Mouse (Mus musculus) ZHBTc4 (cell line): Measurements from ENCODE around the gene 4930451I11Rik.
A peak's percentile ranks its signal among the peaks of the same experiment; 100 is the strongest.

Source experiments
- DNase-seq: peaks from one replicate; pipeline ENCODE4 v3.0.0-alpha.2; 2011; ENCODE audit warnings: low read depth, low spot score

The 4930451I11Rik gene

DNA sequence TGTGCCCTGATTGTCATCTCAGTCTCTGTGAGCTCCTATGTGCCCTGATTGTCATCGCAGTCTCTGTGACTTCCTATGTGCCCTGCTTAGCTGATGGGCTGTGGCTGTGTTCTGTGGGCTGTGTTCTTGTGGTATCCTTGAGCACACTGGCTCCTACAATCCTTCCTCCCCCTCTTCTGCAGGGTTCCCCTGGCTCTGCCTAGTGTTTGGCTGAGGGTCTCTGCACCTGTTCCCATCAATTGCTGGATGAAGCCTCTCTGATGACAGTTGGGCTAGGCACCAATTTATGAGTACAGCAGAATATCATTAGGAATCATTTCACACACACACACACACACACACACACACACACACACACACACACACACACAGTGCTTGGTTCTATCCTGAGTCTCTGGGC, 1.9 kb upstream of the 4930451I11Rik start:
- no peak for DNase-seq

DNA sequence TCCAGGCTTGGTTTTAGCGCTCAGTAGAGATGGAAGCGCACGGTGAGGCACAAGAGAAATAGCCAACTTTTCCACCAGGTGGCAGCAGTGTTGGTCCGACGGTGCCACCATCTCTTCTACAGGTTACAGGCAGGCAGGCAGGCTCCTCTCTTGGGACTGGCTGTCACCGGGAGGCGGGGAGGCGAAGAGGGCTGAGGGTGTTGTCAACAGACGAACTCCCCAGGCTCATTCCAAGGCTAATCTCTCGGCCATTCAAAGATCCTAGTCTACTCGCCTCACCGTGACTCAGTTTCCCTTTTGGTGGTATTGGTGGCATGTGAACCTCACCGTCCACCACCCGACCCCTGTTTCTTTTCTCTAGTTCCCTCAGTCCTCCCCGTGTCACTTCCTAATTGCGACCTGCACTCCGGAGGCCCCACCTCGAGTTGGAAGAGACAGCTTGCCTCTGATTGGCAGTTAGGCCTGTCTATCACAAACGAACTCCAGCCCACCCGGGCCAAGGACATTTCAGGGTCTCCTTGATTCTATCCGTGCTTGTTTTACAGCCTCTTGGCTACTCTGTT, 678 bp upstream of the 4930451I11Rik start:
- DNase-seq: peak; percentile 97

DNA sequence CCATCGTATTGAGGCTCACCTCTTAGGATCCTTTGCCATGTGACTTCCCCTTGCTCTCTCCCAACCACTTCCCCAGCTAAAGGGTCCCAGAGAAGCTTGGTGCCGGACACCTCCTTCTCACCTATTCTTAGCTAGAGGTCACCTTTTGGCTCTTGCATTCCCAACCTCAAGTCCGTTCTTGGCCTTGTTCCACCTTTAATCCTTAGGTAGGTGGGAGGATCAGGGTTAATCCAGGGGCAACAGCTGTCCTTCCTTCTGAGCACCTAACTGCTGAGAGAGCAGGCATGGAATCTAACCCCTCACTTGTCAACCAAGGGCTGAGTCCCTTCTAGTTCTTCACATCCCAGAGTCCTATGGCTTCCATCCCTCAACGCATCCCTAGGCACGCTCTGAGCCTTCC, 5.5 kb downstream of the 4930451I11Rik start:
- DNase-seq: no peak

DNA sequence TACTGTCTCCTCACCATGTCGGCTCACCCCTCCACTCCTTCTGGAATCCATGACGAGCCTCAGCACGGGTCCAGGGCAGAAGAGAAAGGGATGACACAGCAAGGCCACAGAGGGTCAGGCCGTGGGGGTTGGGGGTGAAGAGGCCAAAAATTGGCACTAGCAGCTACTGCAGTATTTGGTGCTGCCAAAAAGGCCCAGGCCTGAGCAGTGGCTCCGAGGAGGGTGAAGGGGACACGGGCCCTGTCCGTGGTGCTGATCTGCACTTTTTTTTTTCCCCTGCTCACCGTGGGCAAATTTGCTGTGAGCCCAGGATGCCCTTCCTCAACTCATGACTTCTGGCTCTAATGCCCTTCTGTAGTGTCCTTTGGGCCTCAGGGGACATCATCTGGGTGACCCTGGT, 6.0 kb downstream of the 4930451I11Rik start:
- no peak for DNase-seq

DNA sequence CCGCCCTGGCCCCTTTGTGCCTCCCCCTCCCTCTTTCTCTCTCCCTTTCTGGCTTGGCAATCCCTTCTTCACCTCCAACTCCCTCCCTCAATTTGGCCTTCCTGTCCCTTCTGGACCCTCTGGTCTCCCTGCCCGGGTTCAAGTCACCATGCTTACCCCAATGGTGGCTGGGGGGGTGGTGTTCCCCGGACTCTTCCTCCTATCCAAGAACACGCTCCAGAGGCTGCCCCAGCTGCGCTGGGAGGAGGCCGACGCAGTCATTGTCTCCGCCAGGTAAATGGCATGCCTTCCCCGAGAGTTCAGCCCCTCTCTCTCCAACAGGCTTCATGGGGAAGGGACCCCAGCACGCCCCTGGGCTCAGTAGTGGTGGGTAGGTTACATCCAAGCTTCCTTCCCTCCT, 7.5 kb downstream of the 4930451I11Rik start:
- DNase-seq: no peak

DNA sequence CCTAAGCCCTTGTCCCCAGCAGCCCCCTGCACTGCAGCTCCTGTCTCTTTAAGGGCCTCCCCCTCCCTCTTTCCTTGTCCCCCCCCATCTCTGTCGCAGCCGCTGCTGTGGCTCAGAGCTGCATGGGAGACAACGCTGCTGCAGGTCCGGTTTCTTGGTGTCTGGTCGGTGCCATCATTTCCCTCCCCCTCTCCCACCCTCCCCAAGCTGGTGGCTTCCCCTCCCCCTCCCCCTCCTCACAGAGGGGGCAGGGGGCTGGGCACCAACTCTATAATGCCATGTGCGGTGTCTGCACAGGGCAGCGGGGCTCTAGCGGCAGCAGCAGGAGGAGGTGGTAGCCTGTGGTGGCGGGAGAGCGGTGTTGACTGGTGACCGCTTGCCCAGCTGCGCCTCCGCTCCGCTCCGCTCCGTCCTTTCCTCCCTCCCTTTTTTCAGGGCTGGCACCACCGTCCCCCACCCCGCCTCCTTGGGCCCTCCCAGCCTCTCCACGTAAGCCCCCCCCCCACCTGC, 8.2 kb downstream of the 4930451I11Rik start:
- DNase-seq: no peak

DNA sequence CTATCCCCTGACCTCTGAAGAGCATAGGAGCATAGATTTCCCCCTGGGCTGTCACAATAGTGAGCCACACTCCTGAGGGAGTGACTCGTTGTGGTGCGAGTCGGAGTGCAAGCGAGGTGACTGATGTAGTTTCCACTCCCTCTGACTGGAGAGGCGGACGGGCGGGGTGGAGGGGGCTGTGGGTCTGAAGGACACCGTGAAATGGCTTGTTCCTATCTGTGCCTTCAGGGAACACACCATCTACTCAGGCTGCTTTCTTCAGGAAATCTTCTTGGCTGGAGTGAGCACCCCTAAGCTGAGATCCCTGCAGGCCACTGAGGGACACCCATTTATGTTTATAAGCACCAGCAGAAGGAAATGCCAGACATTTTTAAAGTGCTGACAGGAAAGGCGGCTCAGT, 8.7 kb downstream of the 4930451I11Rik start:
- DNase-seq: no peak

DNA sequence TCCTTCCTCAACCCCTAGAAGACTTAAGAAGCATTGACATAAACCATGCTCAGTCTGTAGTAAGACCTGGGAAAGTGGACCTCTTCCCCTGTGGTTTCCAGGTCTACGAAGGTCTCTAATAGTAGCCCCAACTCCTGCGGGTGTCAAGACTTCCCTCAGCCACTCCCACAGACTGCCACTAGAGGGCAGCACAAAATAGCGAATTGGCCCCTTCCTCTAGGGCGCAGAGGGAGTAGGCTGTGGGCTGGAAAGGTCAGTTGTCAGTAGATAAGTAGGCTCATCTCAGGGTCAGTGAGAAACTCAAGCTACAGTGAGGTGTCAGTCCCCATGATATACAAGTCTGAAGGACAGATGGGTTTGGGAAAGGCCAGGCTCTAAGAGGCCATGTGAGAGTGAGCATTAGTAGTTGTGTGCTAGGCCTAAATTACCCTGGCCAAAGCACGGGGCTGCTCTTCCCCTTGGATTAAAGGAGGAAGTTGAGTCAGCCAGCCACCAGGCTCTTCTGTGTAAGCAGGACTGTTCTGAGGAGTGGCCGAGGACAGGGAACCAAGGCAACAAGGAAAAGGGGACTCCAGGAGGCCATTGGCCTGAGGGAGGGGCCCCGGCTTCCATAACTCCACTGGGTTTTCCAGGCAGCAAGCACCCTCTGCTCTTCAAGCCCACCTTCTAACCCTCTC, 9.5 kb downstream of the 4930451I11Rik start:
- peak; percentile 86 for DNase-seq

DNA sequence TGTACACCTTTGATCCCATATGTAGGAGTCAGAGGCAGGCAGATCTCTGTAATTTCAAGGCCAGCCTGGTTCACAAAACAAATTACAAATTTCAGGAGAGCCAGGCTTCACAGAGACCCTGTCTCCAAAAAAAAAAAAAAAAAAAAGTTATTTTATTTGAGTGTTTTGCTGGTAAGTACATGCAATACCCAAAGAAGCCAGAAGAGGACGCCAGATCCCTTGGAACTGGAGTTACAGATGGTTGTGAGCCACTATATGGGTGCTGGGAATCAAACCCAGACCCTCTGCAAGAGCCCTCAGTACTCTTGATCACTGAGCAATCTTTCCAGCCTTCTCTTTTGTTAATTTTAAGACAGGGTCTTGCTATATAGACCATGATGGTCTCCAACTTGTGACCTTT, 12.6 kb downstream of the 4930451I11Rik start:
- DNase-seq: no peak

DNA sequence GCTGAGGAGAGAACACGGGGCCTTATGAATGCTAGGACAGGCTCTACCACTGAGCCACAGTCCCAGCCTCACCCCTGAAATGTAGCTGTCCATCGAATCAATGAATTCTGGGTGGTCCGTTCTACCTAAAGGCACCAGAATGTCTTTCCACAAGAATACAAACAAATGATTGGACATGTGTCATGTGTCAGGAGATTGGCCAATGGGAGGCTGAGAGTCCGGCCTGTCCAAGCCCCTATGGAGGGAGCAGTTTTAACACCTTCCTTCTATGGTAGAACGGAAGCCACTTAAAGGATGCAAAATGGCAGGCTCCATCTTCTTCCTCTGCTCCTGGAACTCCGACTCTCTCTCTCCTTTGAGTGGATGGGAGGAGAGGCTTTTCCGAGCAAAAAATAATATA, 13.8 kb downstream of the 4930451I11Rik start:
- DNase-seq: peak; percentile 59

DNA sequence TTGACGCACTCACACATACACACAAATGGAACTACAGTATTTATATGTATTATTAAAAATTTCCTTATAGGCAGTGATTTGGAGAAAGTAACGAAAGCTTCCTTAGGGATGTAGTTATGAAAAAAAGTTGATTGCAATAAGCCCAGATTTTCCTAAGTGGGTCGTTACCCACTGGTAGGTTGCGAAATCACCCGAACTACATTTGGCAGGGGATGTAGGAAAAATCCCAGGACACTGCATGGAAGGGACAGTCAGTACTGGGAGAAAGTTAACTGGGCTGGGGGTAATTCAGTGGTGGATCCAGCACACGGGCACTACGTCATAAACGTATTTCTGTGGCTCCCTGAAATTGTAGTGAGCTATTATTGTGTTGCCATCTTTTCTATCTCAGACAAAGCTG, 14.9 kb downstream of the 4930451I11Rik start:
- no peak for DNase-seq

DNA sequence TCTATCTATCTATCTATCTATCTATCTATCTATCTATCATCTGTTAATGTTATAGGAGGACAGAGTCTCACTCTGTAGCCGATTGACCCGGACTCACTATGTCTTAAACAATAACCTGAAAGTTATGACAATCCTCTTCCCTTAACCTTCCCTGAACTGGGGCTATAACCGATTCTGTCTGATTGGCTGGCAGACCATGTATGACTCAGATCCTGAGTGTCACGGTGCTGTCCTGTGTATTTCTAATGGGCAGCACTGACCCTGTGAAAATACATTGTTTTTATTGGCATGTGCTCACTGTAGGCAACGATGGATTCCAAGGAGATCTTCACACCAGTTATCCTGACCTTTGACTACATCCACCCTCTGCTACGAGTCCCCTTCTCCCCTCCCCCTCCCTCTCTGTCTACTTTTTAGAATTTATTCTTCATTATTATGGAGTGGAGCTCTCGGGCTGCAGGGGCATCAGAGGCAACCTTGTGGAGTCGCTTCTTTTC, 15.7 kb downstream of the 4930451I11Rik start:
- no peak for DNase-seq

DNA sequence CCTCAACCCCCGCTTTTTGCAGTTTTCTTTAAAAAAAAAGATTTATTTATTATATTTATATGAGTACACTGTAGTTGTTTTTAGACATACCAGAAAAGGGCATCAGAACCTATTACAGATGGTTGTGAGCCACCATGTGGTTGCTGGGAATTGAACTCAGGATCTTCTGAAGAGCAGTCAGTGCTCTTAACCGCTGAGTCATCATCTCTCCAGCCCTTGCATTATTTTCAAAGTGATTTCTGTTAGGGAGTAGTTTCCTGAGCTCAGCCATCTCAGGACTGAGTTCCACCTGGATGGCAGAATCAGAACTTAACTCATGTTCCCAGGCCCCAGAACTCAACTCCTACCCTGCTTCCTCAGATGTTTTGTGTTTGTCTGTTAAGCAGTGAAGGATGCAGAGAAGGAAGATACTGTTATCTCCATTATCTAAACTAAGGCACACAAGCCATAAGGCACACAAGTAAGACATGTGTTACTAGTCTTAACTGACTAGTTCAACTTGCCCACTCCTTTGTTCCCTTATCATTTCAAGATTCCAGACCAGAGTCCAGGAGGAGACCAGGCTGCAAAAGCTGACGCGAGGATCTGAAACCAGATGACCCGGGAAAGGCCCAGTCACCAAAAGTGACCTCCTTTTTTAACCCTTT, 21.6 kb downstream of the 4930451I11Rik start:
- no peak for DNase-seq

DNA sequence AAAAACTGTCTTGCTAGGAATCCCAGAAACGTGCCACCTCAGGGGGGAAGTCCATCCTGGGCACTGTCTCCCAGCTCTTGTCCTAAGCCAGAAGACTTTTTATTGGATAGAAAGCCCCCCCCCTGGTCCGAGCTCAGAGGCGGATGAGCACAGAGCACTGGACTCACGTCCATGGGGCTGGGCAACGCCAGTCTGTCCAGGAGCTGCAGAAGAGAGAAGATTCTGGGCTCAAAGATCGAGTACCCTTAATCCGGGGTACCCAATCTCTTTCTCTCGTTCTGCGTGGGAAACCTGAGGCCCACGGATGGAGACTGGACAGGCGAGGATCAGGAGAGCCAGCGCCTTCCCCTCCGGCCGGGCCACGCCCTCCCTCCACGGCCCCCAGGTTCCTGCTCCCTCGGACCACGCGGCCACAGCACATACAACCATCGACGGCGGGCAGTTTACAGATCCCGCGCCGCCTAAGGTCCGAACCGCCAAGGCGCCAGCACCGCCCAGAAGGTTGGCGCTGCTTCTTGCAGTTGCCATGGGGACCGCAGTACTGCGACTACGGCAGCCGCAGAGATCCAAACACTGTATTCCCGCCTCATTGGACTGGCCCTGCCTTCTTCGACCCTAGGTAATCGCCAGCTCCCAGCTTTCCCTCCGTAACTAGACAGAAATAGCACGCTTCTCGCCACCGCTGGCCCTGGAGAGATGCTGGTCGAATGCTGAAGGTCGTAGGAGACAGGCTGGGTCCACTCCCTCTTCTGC, 22.6 kb downstream of the 4930451I11Rik start:
- DNase-seq: peak; percentile 94

DNA sequence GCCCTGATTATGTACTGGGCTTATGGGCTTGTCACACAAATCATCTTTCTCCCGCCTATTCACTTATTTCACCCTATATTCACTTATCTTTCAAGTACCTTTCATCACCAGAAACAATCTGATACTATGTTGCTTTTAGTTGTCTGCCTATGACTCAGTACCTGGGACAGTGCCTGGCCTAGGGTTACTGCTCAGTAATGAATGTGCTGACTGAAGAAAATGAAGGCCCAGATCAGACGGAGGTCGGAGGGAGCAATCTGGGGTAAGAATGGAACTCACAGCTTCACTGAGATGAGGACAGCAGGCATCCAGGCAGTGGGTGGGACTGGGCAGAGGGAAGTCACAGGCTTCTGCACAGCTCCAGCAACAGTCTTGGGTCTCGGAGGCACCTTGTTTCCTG, 24.0 kb downstream of the 4930451I11Rik start:
- DNase-seq: no peak

DNA sequence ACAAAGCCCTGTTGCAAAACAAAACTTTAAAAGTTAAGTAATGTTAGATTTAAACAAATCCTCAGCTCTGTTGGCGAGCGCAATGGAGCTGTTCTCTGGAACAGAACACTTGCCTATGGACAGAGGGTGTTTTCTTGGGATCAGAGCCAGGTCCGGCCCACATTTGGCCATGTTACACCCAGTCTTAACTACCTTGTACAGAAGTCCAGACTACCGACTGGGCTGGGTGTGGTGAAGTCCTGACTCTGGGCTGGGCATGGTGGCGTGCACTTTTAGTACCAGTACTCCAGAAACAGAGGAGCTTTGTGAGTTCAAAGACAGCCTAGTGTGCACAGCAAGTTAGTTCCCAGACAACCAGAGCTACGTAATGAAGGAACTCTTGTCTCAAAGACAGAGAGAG, 24.5 kb downstream of the 4930451I11Rik start:
- no peak for DNase-seq

DNA sequence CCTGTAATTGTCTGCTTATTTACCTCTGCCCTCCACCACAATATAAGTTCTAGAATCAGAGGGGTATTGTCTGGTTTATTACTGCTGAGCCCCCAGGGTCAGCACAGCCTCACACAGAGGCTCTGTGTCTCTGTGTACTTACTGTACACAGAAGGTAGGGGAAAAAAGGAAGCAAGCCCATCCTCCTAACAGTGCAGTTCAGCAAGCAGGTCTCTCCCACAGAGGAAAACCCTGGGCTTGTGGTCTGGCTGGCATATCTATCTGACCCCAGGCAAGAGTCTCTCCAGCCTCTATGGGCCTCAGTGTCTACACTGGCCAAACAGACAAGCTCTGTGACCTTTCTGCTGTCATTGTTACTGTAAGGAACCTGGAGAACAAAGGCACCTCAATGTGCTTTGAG, 27.7 kb downstream of the 4930451I11Rik start:
- no peak for DNase-seq

DNA sequence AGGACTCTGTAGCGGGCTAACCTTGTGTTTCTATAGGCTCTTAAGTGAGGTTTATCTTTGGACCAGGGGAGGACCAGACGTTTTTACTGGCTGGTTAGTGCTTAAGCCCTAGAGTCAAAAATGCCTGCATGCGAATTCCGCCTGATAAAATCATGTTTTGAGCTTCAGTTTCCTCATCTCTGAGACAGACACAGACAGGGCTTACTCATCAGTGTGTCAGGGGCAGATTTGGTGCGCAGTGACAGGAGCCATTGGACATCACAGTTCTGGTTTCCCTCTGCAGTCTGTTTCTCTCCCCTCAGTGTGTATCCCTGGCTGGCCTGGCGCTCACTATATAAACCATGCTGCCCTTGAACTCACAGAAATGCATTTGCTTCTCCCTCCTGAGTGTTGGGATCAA, 28.3 kb downstream of the 4930451I11Rik start:
- no peak for DNase-seq

DNA sequence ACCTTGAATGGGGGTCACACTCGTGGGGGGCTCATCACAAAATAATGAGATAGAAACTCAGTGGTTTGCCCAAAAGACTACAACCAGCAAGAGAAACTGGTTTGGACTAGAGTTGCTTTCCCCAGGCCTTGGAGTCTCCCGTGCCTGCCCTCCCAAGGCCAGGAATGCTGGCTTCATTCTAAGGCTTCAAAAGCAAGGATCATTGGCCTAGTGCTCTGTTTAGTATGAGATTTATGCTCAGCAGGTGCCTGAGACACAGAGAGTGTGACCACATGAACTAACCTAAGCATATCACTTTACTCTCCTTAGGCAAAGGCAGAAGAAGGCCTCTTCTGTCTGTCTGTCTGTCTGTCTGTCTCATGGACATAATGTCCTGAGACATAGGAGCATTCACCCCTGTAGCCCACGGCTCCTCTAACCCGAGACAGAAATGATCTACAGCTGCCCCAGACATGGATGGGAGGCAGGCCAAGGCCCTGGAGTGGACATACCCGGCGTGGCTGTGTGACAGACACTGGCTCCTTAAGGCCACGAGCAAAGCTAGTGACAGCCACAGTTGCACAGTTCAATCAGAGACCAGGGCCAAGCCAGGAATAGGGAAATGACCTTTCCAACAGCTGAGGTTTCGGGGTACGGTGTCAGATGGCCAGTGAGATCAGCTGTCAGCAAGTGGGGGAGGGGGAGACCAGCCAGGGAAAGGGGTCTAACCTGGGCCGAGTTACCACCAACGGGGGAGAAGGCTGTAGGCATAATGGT, 29.1 kb downstream of the 4930451I11Rik start:
- no peak for DNase-seq

DNA sequence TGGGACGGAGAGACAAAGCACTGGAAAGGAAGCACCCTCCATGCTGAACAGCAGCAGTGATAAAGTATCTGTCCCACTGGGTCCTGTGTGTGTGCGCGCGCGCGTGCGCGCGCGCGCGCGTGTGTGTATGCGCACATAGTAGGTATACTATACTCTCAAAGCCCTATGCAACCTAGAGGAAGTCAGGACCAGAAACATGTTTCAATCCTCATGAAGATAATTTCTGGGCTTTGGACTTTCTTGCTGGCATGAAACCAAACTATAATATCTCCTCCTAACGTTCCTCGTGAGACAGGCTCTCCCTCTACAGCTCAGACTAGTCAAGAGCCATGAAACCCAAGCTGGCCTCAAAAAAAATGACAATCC, 30.4 kb downstream of the 4930451I11Rik start:
- no peak for DNase-seq

DNA sequence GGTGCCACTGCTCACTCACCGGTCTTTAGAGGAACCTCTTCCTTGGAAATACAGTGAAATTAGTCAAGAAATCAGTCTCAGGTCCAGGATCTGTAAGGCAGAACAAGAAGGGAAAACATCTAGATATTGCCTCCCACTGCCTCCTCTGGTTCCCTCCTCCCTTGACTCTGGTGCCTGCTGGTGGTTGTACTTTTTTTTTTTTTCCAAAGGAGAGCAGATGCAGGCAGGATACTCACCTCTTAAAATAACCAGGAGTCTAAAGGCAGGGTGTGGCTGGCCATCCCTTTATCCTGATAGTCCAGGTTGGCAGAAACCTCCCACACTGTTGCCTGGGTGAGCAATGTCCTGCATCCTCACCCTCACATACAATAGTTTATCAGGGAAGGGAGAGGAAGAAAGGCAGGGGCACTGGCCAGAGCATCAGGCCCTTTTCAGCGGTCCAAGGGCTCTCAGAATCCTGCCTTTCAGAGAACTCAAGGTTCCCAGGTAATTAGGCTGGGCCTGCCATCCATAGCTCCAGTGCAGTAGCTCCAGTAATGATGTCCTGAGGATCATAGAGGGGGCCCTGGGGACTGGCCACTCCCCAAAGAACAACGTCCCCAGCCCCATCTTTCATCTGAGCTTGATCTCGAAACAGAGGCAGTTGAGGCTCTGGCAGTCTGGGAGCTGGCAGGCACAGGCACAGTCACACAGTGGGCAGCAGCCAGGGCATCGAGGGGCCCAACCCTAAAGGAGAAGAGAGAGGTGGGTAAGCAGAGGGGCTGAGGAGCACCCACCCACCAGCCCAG, 31.0 kb downstream of the 4930451I11Rik start:
- no peak for DNase-seq
